Mouse (Mus musculus) ovary, adult 18-20 months (tissue): ENCODE data around the gene Rexo1.

ENCODE experiments used
- DNase-seq: peaks from one replicate; pipeline ENCODE4 v3.0.0; 2022; ENCODE audit warnings: low spot score, mixed read lengths

The Rexo1 gene

GRCm38 (mm10) chr10:80504724-80505123 is 56.6 kb downstream of the Rexo1 start:
- no peak for DNase-seq

DNA sequence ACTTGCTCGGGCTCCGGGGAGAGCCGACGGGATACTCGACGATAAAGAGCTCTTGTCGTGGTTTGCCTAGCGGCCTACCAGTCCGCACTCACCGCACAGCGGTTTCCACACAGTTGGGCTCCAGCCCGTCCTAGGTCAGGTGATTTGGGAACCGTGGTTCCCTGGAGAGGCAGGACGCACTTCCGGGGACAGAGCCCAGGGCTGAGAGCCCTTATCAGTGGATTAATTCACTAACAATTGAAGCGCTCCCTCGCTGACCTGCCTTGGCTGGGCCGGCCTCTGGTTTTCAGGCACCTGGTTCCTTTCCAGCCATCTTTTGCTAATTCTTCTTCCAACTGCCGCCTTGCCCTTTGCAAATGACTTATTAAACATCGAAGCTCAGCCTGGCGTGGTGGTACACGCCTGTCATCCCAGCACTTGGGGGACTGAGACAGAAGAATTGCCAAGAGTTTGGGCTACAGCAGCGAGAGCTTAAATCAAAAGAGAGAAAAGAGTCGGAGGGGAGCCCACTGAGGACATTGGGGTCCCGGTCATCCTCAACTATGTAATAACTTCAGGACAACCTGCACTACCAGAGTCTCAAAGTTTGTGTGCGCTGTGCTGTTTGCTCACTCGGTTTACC is 57.6 kb downstream of the Rexo1 start:
- DNase-seq: no peak

- DNase-seq: no peak
Observed at GRCm38 (mm10) chr10:80502819-80503314, 58.5 kb downstream of the Rexo1 start.

DNA sequence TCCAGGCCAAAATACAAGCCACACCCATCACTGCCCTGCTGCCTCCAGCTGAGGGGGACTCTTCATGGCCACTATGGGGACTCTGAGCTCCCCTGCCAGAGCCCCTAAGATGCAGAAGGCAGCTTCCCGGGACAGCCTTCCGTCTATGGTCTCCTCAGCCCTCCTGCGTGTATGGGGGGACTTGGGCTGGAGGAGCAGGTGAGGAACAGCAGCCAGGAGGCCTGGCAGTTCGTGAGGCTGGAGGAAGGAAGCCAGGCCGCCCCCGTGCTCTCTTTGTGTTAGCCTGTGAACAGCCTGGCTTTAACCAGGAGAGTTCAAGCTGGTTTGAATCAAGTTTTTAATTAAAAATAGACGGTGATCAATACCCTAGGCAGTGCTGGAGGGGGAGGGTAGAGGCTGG is 59.1 kb downstream of the Rexo1 start:
- DNase-seq: no peak

DNA sequence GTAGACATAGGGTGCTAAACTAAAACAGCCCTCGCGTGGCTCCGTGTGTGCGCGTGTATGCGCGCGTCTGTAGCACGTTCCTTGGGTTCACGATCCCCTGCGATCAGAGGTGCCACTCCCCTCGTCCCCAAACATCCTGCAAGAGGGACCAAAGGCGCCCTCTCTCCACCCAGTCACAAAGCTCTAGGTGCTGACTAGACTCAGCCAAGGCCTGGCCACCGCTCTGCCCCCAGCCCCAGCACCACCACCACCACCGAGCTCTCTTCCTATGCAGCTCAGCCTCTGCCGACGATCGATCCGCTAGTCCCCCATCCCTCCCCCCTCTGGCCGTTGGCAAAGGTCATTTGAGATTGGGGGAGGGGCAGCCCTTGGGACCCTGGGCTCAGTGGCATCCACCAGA is 64.9 kb downstream of the Rexo1 start:
- DNase-seq: no peak

GRCm38 (mm10) chr10:80495901-80496300 is 65.5 kb downstream of the Rexo1 start:
- DNase-seq: no peak

DNA sequence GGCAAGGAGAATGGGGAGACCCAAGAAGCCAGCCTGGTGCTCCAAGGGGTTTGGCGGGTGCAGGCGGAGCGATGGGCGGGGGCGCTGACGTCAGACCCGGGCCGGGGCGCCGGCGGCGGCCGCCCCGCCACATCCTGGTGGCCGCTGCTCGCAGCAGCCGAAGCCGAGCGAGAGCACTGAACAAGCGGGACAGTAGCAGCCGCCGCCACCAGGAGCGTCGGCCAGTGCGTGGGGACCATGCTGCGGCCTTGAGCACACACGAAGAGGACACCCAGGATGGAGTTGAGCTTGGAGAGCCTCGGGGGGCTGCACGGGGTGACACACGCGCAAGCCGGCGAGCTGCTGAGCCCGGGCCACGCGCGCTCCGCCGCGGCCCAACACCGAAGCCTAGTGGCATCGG is 66.6 kb downstream of the Rexo1 start, which contains the start of gene Onecut3:
Onecut3 (plus strand) TSS at position 104 of the 400 bp plus-strand sequence.
- DNase-seq: no peak
